Mouse (Mus musculus): ENCODE measurements around the gene Cd70. TPM values are rescaled to one million over a fixed set of nuclear protein-coding genes. Genes with fewer than 3 reads are reported as not detected.

The Cd70 gene
- polyA plus RNA-seq, 1 experiment from 2014 or later = not detected

DNA sequence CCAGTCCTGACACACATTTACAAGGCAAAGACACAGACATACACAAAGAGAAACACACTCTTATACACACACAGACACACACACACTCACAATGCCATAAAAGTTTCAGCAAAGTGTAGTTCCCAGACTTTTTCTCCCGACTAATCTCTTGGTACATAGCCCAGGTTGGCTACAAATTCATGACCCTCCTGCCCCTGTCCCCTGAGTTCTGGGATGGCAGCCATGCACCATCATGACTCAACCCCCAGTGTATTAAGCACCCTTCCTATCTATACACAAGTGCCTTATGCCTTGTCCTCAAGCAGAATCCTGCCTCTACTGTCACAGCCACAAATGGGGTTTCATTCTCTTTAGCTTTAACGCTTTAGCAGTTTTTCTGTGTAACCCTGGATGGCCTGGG, 32.8 kb downstream of the Cd70 start:
- H3K9ac ChIP-seq (ENCODE audit: low read depth, low read length) = no peak overlapping the region
- H3K4me1 ChIP-seq (replicated peaks; ENCODE audit: control insufficient read depth, insufficient read depth, low read length) = no peaks in the 10 kb centered on the region
- no peaks in the 10 kb centered on the region for H3K9me3 ChIP-seq (ENCODE audit: control insufficient read depth)
- H3K27ac ChIP-seq (ENCODE audit: low read depth, low read length) = no peak overlapping the region
- no peaks in the 10 kb centered on the region for H3K36me3 ChIP-seq (ENCODE audit: control insufficient read depth, insufficient read depth)
- H3K4me3 ChIP-seq (ENCODE audit: low read depth, low read length) = no peak overlapping the region
- no peak for ATAC-seq
- WGBS = 69% methylated on average over 2 of the region's 2 CpGs
- no peak for TF ChIP-seq CTCF (IDR thresholded peaks at IDR 0.05; ENCODE audit: low read depth)
- H3K4me2 ChIP-seq (replicated peaks; ENCODE audit: low read depth) = no peak overlapping the region
- H3K27me3 ChIP-seq (replicated peaks; ENCODE audit: control insufficient read depth, insufficient read depth, low read length) = no peaks in the 10 kb centered on the region

DNA sequence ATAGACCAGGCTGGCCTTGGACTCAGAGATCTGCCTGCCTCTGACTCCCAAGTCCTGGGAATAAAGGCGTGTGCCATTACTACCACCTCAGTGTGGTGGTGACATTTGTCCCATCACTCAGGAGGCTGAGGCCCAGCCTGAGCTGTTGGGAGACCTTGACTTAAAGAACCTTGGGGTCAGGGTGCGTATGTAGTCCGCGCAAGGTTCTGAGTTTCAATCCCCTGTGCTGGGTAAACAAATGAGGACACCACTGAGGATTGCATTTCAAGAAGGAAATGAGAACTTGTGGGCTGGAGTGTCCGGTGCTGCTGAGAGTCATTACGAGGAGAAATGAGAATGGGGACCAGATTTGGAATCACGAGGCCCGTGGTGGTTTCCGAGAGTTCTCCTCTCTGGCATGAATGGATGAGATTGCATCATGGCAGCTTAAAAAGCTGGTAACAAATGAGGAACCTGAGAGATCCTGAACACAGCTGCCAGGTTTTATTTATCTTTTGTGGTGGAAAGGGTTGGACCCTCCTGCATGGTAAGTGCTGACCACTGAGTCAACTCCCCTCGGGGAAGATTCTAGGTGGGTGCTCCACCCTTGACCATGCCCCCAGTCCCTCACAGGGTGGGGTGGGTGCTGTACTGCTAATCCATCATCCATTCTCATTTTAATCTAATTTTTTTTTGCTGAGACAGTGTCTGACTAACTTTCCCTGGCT, 36.7 kb downstream of the Cd70 start:
- H3K9me3 ChIP-seq (ENCODE audit: control insufficient read depth) = no peaks in the 10 kb centered on the region
- H3K27ac ChIP-seq (ENCODE audit: low read depth, low read length) = no peak overlapping the region
- 80% methylated on average over 10 of the region's 10 CpGs for WGBS
- H3K4me2 ChIP-seq (replicated peaks; ENCODE audit: low read depth) = no peak overlapping the region
- no peaks in the 10 kb centered on the region for H3K4me1 ChIP-seq (replicated peaks; ENCODE audit: control insufficient read depth, insufficient read depth, low read length)
- no peak overlapping the region for H3K9ac ChIP-seq (ENCODE audit: low read depth, low read length)
- no peak for TF ChIP-seq CTCF (IDR thresholded peaks at IDR 0.05; ENCODE audit: low read depth)
- H3K36me3 ChIP-seq (ENCODE audit: control insufficient read depth, insufficient read depth) = no peaks in the 10 kb centered on the region
- H3K4me3 ChIP-seq (ENCODE audit: low read depth, low read length) = no peak overlapping the region
- H3K27me3 ChIP-seq (replicated peaks; ENCODE audit: control insufficient read depth, insufficient read depth, low read length) = no peaks in the 10 kb centered on the region
- ATAC-seq = no peak

DNA sequence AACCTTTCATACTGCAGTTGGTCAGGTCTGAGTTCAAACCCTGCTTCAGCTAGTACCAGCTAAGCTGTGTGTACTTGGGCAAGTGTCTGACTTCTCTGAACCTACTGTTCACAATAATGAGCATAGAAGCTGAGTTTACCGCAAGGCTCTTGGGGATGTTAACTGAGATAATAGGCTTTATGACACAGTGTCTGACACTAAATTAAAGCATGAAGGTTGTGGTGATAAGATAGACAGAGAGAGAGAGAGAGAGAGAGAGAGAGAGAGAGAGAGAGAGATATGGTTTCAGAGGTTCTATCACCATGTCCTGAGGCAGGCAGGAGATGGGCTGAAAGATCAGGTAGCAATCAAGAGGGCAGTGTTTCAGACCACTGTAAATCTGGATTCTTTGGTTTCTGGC, 39.6 kb downstream of the Cd70 start:
- no peak for ATAC-seq
- WGBS = 74% methylated on average over 1 of the region's 1 CpGs
- TF ChIP-seq CTCF (IDR thresholded peaks at IDR 0.05; ENCODE audit: low read depth) = no peak

DNA sequence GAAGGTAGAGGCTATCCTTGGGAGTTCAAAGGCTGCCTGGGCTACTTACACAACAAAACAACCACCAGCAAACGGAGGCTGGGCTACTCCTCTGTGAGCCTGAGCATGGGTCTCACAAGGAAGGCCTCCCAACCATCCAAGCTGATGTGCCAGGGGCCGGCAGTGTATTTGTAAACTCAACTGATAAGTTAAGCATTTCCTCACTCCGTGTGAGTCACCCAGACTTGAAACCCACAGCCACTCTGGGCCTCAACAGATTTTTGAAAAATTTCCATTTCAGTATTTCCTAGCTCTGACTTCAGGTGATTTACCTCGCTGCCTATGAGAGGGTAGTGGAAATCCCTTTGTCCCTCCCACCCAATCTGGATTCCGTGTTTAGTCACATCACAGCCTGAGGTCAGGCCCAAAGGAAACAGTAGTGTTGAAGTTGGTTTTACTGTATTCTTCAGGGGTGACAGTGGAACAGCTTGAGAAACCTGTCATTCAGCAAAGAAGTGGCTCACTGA, 40.9 kb downstream of the Cd70 start:
- no peak overlapping the region for H3K27ac ChIP-seq (ENCODE audit: low read depth, low read length)
- H3K9me3 ChIP-seq (ENCODE audit: control insufficient read depth) = no peaks in the 10 kb centered on the region
- WGBS = 39% methylated on average over 5 of the region's 5 CpGs
- no peak for TF ChIP-seq CTCF (IDR thresholded peaks at IDR 0.05; ENCODE audit: low read depth)
- H3K4me2 ChIP-seq (replicated peaks; ENCODE audit: low read depth) = no peak overlapping the region
- H3K27me3 ChIP-seq (replicated peaks; ENCODE audit: control insufficient read depth, insufficient read depth, low read length) = no peaks in the 10 kb centered on the region
- no peak for ATAC-seq
- H3K36me3 ChIP-seq (ENCODE audit: control insufficient read depth, insufficient read depth) = no peaks in the 10 kb centered on the region
- H3K4me1 ChIP-seq (replicated peaks; ENCODE audit: control insufficient read depth, insufficient read depth, low read length) = 0 out of 2 replicates have a peak, but pooled peaks cover 4% of the 10 kb centered on the region
- no peak overlapping the region for H3K4me3 ChIP-seq (ENCODE audit: low read depth, low read length)
- no peak overlapping the region for H3K9ac ChIP-seq (ENCODE audit: low read depth, low read length)

More for the DNA sequence above, 39.6 kb downstream of the Cd70 start:
- Histone ChIP-seq H3K4me3 (ENCODE audit: low read depth, low read length) (no peak overlapping the region), H3K9me3 (ENCODE audit: control insufficient read depth) (no peaks in the 10 kb centered on the region), H3K4me1 (replicated peaks; ENCODE audit: control insufficient read depth, insufficient read depth, low read length) (no peaks in the 10 kb centered on the region), H3K9ac (ENCODE audit: low read depth, low read length) (no peak overlapping the region), H3K27ac (ENCODE audit: low read depth, low read length) (no peak overlapping the region), H3K36me3 (ENCODE audit: control insufficient read depth, insufficient read depth) (no peaks in the 10 kb centered on the region), H3K27me3 (replicated peaks; ENCODE audit: control insufficient read depth, insufficient read depth, low read length) (no peaks in the 10 kb centered on the region), H3K4me2 (replicated peaks; ENCODE audit: low read depth) (no peak overlapping the region)

DNA sequence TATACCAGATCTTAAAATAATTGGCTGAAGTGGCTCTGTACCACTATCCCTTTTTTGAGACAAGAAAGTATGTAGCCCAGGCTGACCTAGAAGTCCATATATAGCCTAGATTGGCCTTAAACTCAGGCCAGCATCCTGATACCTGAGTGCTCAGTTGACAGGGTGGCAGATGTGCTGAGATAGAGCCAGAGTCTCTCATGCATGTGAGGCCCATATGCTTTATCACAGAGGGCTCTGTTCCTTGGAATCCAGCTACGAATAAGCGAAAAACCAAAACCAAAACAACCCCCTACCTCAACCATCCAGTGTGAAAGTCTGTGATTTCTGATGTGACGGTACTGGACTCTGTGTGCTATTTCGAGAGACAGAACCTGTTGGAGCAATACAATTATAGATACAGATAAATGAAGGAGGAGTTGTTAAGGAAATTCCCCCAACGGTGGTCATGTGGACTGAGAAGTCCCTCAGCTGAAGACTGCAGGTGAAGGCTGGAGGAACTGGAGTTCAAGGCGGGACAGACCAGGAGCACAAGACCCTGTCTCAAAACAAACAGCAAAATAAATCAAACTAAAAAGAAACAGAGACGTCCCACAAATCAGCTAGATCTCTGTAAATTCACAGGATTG, 41.4 kb downstream of the Cd70 start:
- 0 out of 2 replicates have a peak, but pooled peaks cover 4% of the 10 kb centered on the region for H3K4me1 ChIP-seq (replicated peaks; ENCODE audit: control insufficient read depth, insufficient read depth, low read length)
- no peak overlapping the region for H3K4me2 ChIP-seq (replicated peaks; ENCODE audit: low read depth)
- no peak for TF ChIP-seq CTCF (IDR thresholded peaks at IDR 0.05; ENCODE audit: low read depth)
- no peaks in the 10 kb centered on the region for H3K36me3 ChIP-seq (ENCODE audit: control insufficient read depth, insufficient read depth)
- no peak for ATAC-seq
- no peak overlapping the region for H3K9ac ChIP-seq (ENCODE audit: low read depth, low read length)
- no peak overlapping the region for H3K4me3 ChIP-seq (ENCODE audit: low read depth, low read length)
- WGBS = 76% methylated on average over 7 of the region's 7 CpGs
- H3K27ac ChIP-seq (ENCODE audit: low read depth, low read length) = no peak overlapping the region
- no peaks in the 10 kb centered on the region for H3K27me3 ChIP-seq (replicated peaks; ENCODE audit: control insufficient read depth, insufficient read depth, low read length)
- no peaks in the 10 kb centered on the region for H3K9me3 ChIP-seq (ENCODE audit: control insufficient read depth)

DNA sequence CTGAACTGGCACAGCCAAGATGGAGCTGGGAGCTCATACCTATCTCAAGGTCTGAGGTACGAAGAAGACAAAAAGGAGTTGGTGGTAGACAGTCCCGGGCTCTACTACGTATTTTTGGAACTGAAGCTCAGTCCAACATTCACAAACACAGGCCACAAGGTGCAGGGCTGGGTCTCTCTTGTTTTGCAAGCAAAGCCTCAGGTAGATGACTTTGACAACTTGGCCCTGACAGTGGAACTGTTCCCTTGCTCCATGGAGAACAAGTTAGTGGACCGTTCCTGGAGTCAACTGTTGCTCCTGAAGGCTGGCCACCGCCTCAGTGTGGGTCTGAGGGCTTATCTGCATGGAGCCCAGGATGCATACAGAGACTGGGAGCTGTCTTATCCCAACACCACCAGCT, 42.5 kb downstream of the Cd70 start:
- WGBS = 84% methylated on average over 5 of the region's 5 CpGs
- TF ChIP-seq CTCF (IDR thresholded peaks at IDR 0.05; ENCODE audit: low read depth) = no peak
- Histone ChIP-seq H3K27ac (ENCODE audit: low read depth, low read length) (no peak overlapping the region), H3K4me1 (replicated peaks; ENCODE audit: control insufficient read depth, insufficient read depth, low read length) (0 out of 2 replicates have a peak, but pooled peaks cover 4% of the 10 kb centered on the region), H3K9ac (ENCODE audit: low read depth, low read length) (no peak overlapping the region), H3K4me3 (ENCODE audit: low read depth, low read length) (no peak overlapping the region), H3K36me3 (ENCODE audit: control insufficient read depth, insufficient read depth) (no peaks in the 10 kb centered on the region), H3K4me2 (replicated peaks; ENCODE audit: low read depth) (no peak overlapping the region), H3K9me3 (ENCODE audit: control insufficient read depth) (no peaks in the 10 kb centered on the region), H3K27me3 (replicated peaks; ENCODE audit: control insufficient read depth, insufficient read depth, low read length) (no peaks in the 10 kb centered on the region)
- no peak for ATAC-seq

Data from intestine, postnatal 0 days (tissue).